Mouse (Mus musculus) embryonic fibroblast, embryonic 13.5 days (primary cell): Measurements from ENCODE around the gene Plaur. TPM values are rescaled to one million over a fixed set of nuclear protein-coding genes. Genes with fewer than 3 reads are reported as not detected.

Experiments
- H3K27ac ChIP-seq: 2 replicates; pipeline ENCODE4 v1.5.1; 2012; ENCODE audit warnings: low read length, control low read depth, inconsistent platforms; ENCODE audit not compliant: insufficient read depth
- H3K4me1 ChIP-seq: 2 replicates; pipeline ENCODE4 v1.6.1; 2011; ENCODE audit warnings: low read length; ENCODE audit not compliant: control insufficient read depth, insufficient read depth
- H3K4me3 ChIP-seq: 2 replicates; pipeline ENCODE4 v1.5.1; 2011; ENCODE audit warnings: mild to moderate bottlenecking, control low read depth, low read length; ENCODE audit not compliant: insufficient read depth
- CTCF ChIP-seq: IDR thresholded peaks from 2 replicates; pipeline ENCODE4 v1.5.1; 2011; ENCODE audit warnings: mild to moderate bottlenecking, control low read depth, low read length, moderate library complexity, borderline replicate concordance; ENCODE audit not compliant: insufficient read depth
- POLR2A ChIP-seq: IDR thresholded peaks from 2 replicates; pipeline ENCODE4 v1.6.1; 2011; ENCODE audit warnings: low read depth, mild to moderate bottlenecking, control low read depth, low read length, moderate library complexity
- polyA plus RNA-seq: library from polyadenylated mRNA; stranded (reverse); fragments of >200 nt; gene quantifications from 2 replicates; pipeline ENCODE4 v1.2.4, GENCODE M21; 2011; ENCODE audit warnings: low read depth; ENCODE audit not compliant: missing spikeins, insufficient read length

Gene Plaur
- polyA plus RNA-seq, 1 experiment, result 35.2 TPM

DNA sequence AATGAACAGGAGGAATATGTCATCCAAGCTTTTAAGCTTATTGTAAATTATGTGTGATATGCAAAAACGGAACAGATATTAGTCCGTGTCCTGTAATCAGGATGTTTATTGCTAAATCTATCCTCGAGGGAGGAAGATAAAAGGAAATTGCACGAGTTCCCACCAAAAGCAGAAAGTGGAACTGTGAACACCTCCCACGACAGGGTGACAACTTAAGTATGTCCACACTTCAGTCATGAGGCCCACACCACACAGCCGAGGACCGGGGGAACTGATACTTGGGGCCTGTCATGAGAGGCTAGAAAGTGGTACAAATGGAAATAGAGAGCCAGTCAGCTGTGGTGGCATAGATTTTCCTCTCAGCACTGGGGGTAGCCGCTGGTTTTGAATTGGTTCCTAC is 20.0 kb upstream of the Plaur start:
- TF ChIP-seq POLR2A, result no peak
- TF ChIP-seq CTCF, result no peak
- 0 out of 2 replicates have a peak, but pooled peaks cover 3% of the 10 kb centered on the region for H3K4me1 ChIP-seq
- H3K27ac ChIP-seq, result no peak overlapping the region
- H3K4me3 ChIP-seq, result no peak overlapping the region

DNA sequence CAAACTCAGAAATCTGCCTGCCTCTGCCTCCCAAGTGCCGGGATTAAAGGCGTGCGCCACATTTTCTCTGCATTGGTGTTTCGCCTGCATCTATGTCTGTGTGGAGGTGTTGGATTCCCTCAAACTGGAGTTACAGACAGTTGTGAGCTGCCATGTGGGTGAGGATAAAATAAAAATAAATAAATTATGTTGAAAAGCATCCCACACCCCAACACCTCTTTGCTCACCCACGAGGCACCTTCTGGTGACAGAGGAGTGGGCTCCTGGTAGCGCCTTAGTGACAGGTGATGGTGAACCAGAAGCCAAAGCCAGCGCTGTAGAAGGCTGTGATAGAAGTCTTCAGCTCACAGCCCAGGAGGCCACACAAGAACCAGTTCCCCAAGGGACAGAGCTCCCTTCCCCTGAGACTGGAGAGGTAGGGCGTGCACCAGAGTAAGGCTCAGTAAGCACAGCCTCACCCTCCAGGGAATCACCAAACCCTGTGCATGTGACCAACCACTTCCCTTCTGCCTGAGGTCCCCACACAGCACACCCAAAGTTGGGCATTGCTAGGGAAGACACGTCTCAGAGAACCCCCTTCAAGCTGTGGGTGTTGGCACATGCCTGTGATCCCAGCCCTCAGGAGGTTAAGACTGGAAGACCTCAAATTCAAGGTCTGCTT is 16.9 kb upstream of the Plaur start:
- no peak overlapping the region for H3K4me3 ChIP-seq
- no peaks in the 10 kb centered on the region for H3K4me1 ChIP-seq
- H3K27ac ChIP-seq, result no peak overlapping the region
- no peak for TF ChIP-seq CTCF
- no peak for TF ChIP-seq POLR2A

- H3K4me3 ChIP-seq, result no peak overlapping the region
- 0 out of 2 replicates have a peak, but pooled peaks cover 3% of the 10 kb centered on the region for H3K4me1 ChIP-seq
- no peak overlapping the region for H3K27ac ChIP-seq
- TF ChIP-seq POLR2A (no peak), CTCF (no peak)
Observed at GRCm38 (mm10) chr7:24446697-24447340, 15.5 kb upstream of the Plaur start.

- no peak overlapping the region for H3K27ac ChIP-seq
- H3K4me1 ChIP-seq, result 0 out of 2 replicates have a peak, but pooled peaks cover 6% of the 10 kb centered on the region
- TF ChIP-seq POLR2A (no peak), CTCF (no peak)
- H3K4me3 ChIP-seq, result no peak overlapping the region
Observed at GRCm38 (mm10) chr7:24448782-24449517, 13.3 kb upstream of the Plaur start.

DNA sequence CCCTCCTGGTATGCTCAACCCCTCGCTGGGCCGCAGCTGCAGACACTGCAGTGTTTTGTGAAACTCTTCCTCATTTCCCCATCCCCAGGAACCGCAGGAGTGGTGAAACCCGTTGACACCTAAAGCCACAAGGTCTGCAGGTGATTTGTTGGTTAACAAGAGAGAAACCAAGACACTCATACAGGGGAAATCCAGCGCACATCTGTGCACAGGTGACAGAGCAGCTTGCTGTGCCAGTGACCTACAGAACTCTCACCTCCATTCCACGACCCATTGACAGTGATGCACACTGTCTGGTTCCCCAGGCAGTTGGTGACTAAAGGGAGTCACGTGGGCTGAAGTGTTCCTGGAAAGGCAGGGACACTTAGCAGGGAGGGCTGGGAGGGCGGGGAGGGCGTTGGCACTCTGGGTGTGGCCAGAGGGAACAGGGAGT is 11.7 kb upstream of the Plaur start:
- H3K4me1 ChIP-seq, result 0 out of 2 replicates have a peak, but pooled peaks cover 6% of the 10 kb centered on the region
- H3K27ac ChIP-seq, result no peak overlapping the region
- no peak for TF ChIP-seq POLR2A
- no peak for TF ChIP-seq CTCF
- H3K4me3 ChIP-seq, result no peak overlapping the region

- Histone ChIP-seq H3K27ac (no peak within 1 kb of the TSS), H3K4me1 (0 out of 2 replicates have a peak, but pooled peaks cover 6% of the 10 kb centered on the region)
- TF ChIP-seq CTCF, result no peak
- no peak for TF ChIP-seq POLR2A
Observed at GRCm38 (mm10) chr7:24451855-24452311, 10.4 kb upstream of the Plaur start, which contains the start of gene Irgc1. Gene Irgc1, minus strand, starts transcription at chr7:24452297.

DNA sequence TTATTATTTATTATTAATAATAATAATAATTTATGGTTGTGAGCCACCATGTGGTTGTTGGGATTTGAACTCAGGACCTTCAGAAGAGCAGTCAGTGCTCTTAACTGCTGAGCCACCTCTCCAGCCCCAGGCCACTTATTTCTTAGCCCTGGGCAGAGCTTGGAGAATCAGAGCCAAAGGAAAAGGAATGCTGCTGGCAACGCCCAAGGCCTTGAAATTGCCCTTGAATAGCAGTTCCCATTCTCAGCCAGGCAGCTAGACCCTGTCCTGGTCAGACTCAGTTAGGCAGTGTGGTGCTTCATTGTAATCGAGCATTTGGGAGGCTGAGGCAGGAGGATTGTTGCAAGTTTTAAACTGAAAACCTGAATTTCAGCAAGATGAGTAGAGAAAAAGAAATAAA is 8.1 kb upstream of the Plaur start:
- Histone ChIP-seq H3K27ac (no peak overlapping the region), H3K4me3 (no peak overlapping the region), H3K4me1 (0 out of 2 replicates have a peak, but pooled peaks cover 9% of the 10 kb centered on the region)
- no peak for TF ChIP-seq POLR2A
- no peak for TF ChIP-seq CTCF

More at GRCm38 (mm10) chr7:24451855-24452311, 10.4 kb upstream of the Plaur start, which contains the start of gene Irgc1:
- no peak within 1 kb of the TSS for H3K4me3 ChIP-seq

DNA sequence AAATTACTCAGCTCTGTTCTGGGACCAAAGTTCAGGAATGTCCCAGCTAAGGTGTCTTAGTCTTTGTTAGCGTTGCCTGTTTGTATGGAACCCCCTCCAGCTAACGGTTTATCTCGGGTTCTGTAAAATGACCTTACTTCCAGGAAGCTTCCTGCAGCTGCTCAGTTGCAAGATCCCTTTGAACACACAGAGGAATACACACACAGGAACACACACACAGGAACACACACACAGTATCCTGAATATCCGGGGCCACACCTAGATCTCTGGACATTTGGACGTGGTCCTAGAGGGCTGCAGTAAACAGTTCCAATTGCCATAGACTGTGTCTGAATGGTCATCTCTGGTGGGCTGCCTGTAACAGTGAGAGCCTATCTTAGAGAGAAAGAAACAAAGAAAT is 6.6 kb upstream of the Plaur start:
- TF ChIP-seq POLR2A, result no peak
- no peak for TF ChIP-seq CTCF
- Histone ChIP-seq H3K4me1 (peaks cover 17% of the 10 kb centered on the region; the same call in 1 of the 2 replicates), H3K27ac (no peak overlapping the region), H3K4me3 (no peak overlapping the region)

DNA sequence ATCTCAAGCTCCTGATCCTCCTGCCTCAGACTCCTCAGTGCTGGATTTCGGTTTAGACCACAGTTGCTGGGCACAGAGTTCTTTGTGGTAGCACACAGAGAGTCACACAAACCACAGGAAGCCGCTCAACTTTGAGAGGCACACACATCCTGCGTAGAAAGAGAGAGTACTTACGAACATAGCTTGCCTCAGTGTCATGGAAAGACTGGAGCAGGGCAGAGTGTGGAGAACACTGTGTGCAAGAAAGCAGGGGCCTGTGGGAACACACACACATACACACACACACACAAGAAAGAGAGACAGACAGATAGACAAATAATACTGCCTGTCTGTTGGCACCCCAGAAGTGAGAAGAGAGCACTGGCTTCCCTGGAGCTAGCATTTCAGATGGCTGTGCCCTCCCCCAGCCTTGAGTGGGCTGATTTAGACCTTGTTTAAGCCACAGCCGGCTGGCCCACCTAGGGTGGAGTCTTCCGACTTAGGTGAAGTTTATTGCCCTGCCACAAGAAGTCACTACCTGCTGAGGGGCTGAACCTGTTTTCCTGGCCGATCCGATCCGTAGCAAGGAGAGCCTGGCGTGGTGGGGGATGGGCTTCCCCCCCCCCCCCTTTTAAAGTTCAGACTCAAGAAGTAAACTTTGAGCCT is 4.4 kb upstream of the Plaur start:
- no peak overlapping the region for H3K4me3 ChIP-seq

More for the DNA sequence above, 4.4 kb upstream of the Plaur start:
- Histone ChIP-seq H3K27ac (no peak overlapping the region), H3K4me1 (peaks cover 15% of the 10 kb centered on the region)
- TF ChIP-seq CTCF (no peak), POLR2A (no peak)
